8 mouse cellular contexts compared by ENCODE assay signal in the genomic region with DNA sequence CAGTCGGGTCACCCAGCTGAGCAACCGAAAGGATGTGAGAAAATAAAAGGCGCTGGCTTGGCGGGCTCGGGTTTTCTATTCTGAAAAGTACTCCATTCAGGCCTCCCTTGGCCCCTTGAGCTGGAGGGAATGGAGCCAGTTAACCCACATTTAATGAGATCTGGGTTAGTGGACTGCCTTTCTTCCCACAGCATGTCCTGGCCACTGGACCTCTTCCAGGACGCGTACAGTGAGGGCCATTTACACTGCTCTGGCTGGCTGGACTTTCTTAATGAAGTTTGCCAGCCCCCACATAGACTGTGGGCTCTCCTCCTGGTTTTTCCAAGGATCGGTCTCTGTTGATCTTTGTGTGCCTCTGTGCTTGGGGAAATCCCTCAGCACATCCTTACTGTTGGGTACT. TPM values are rescaled to one million over a fixed set of nuclear protein-coding genes. Genes with fewer than 3 reads are reported as not detected.
DNase-seq lines count a peak whose midpoint lies in the region; ATAC-seq and TF ChIP-seq lines count a peak whose summit lies in the region.

No protein-coding gene starts in this region.

- H3K4me3 ChIP-seq in heart, embryonic 12.5 days = no peak overlapping the region
- no peak overlapping the region for H3K4me3 ChIP-seq in heart, adult 2 months
- no peak overlapping the region for H3K4me3 ChIP-seq in hindbrain, embryonic 16.5 days (ENCODE audit: low read length)
- no peak overlapping the region for H3K4me3 ChIP-seq in limb, embryonic 13.5 days

- no peak overlapping the region for H3K9ac ChIP-seq in heart, embryonic 12.5 days
- H3K9ac ChIP-seq in heart, adult 2 months (ENCODE audit: low read depth, low read length) = no peak overlapping the region
- H3K9ac ChIP-seq in hindbrain, embryonic 16.5 days (ENCODE audit: low read depth, low read length) = no peak overlapping the region
- no peak overlapping the region for H3K9ac ChIP-seq in limb, embryonic 13.5 days

- DNase-seq in heart, adult 2 months = no peak
- DNase-seq in cerebellum, postnatal 4 days (ENCODE audit: low spot score in 2 of 2) = peak; percentile 37 to 54
- no peak for DNase-seq in adrenal gland, postnatal 25 days

- no peak for TF ChIP-seq CTCF in heart, adult 2 months (IDR thresholded peaks at IDR 0.05)

- peak overlapping the region; percentile 33; the same call in 1 of the 2 replicates for H3K27ac ChIP-seq in heart, embryonic 12.5 days (ENCODE audit: poor library complexity, severe bottlenecking)
- no peak overlapping the region for H3K27ac ChIP-seq in heart, adult 2 months
- peak overlapping the region; percentile 78 for H3K27ac ChIP-seq in hindbrain, embryonic 16.5 days (ENCODE audit: low read depth, low read length)
- peak overlapping the region; percentile 67; the same call in 1 of the 2 replicates for H3K27ac ChIP-seq in limb, embryonic 13.5 days

- no peaks in the 10 kb centered on the region for H3K9me3 ChIP-seq in heart, embryonic 12.5 days (replicated peaks)
- no peaks in the 10 kb centered on the region for H3K9me3 ChIP-seq in hindbrain, embryonic 16.5 days (ENCODE audit: control insufficient read depth, low read length)
- H3K9me3 ChIP-seq in limb, embryonic 13.5 days = no peaks in the 10 kb centered on the region

- no peak overlapping the region for H3K4me2 ChIP-seq in heart, embryonic 12.5 days
- H3K4me2 ChIP-seq in hindbrain, embryonic 16.5 days (ENCODE audit: low read length) = no peak overlapping the region
- no peak overlapping the region for H3K4me2 ChIP-seq in limb, embryonic 13.5 days (replicated peaks)

- WGBS in heart, embryonic 12.5 days = 66% methylated on average over 8 of the region's 8 CpGs
- WGBS in heart, adult 2 months = 52% methylated on average over 8 of the region's 8 CpGs
- 42% methylated on average over 8 of the region's 8 CpGs for WGBS in hindbrain, embryonic 16.5 days
- 56% methylated on average over 8 of the region's 8 CpGs for WGBS in limb, embryonic 13.5 days

- ATAC-seq in heart, embryonic 12.5 days (ENCODE audit: insufficient number of reproducible peaks, low FRiP score) = 0 out of 2 replicates have a peak, but pooled peaks have one; percentile 12
- ATAC-seq in hindbrain, embryonic 16.5 days = peak; percentile 95
- ATAC-seq in limb, embryonic 13.5 days (ENCODE audit: low FRiP score, low read depth) = peak; percentile 77
- no peak for ATAC-seq in erythroblast, adult 5-6 weeks (replicated peaks; ENCODE audit: low FRiP score, poor library complexity, severe bottlenecking)
- ATAC-seq in megakaryocyte progenitor cell, adult 5-6 weeks (replicated peaks; ENCODE audit: poor library complexity) = no peak

- TF ChIP-seq EP300 in heart, adult 2 months (IDR thresholded peaks at IDR 0.05; ENCODE audit: insufficient read depth, low read depth, low read length) = no peak

- intact Hi-C loops in heart, adult 2 months (cut with DNase I) = no loop called here

- peaks cover 3% of the 10 kb centered on the region; the same call in 1 of the 2 replicates for H3K27me3 ChIP-seq in heart, embryonic 12.5 days (replicated peaks)
- no peaks in the 10 kb centered on the region for H3K27me3 ChIP-seq in heart, adult 2 months (ENCODE audit: control insufficient read depth, insufficient read depth, low read length)
- no peaks in the 10 kb centered on the region for H3K27me3 ChIP-seq in hindbrain, embryonic 16.5 days (replicated peaks; ENCODE audit: control insufficient read depth, insufficient read depth, low read length)
- H3K27me3 ChIP-seq in limb, embryonic 13.5 days = no peaks in the 10 kb centered on the region

- TF ChIP-seq POLR2A in heart, adult 2 months (IDR thresholded peaks at IDR 0.05; ENCODE audit: insufficient read depth, low read depth, low read length) = no peak

- no peaks in the 10 kb centered on the region for H3K36me3 ChIP-seq in heart, embryonic 12.5 days
- H3K36me3 ChIP-seq in heart, adult 2 months (ENCODE audit: control insufficient read depth, insufficient read depth, low read length) = no peaks in the 10 kb centered on the region
- H3K36me3 ChIP-seq in hindbrain, embryonic 16.5 days (ENCODE audit: control insufficient read depth, insufficient read depth, low read length) = no peaks in the 10 kb centered on the region
- H3K36me3 ChIP-seq in limb, embryonic 13.5 days = no peaks in the 10 kb centered on the region

- peaks cover 43% of the 10 kb centered on the region for H3K4me1 ChIP-seq in heart, embryonic 12.5 days (replicated peaks)
- H3K4me1 ChIP-seq in heart, adult 2 months (ENCODE audit: control insufficient read depth, insufficient read depth, low read length) = peaks cover 10% of the 10 kb centered on the region
- no peaks in the 10 kb centered on the region; the same call in 1 of the 2 replicates for H3K4me1 ChIP-seq in hindbrain, embryonic 16.5 days (ENCODE audit: control insufficient read depth, insufficient read depth, low read depth, low read length)
- H3K4me1 ChIP-seq in limb, embryonic 13.5 days = peaks cover 22% of the 10 kb centered on the region

- no peaks in the 10 kb centered on the region for H3K79me2 ChIP-seq in heart, adult 2 months (replicated peaks; ENCODE audit: control insufficient read depth, insufficient read depth, low read length)

RNA-seq across cellular contexts. Expression of gene Arhgef3, which starts 52.1 kb away (rescaled TPM):
- polyA plus RNA-seq in heart, embryonic 12.5 days (2016; fragmentation: Nextera tagmentation; extraction: Ambion mirVana) = 17.6 and 18.9 TPM in 2 replicates
- 10 to 100 TPM; 23.0 to 27.8 TPM for total RNA-seq in heart, adult 2 months (2021)
- 11.1 and 21.3 TPM in 2 replicates for polyA plus RNA-seq in heart, adult 2 months (2012; rRNA removed)
- 16.0 and 18.4 TPM in 2 replicates for polyA plus RNA-seq in hindbrain, embryonic 16.5 days (2015; fragmentation: Nextera tagmentation; extraction: Ambion mirVana)
- 22.3 and 24.1 TPM in 2 replicates for polyA plus RNA-seq in limb, embryonic 13.5 days (2015; fragmentation: Nextera tagmentation; extraction: Ambion mirVana)
- total RNA-seq in adrenal gland, postnatal 25 days (2021) = 37.1 and 47.8 TPM in 2 replicates
- 4.8 and 7.7 TPM in 2 replicates for total RNA-seq in erythroblast, adult 5-6 weeks (2015; ENCODE audit: low replicate concordance)
- 6.3 and 8.3 TPM in 2 replicates for total RNA-seq in erythroblast, adult 5-6 weeks (2017; ENCODE audit: low replicate concordance)
- total RNA-seq in megakaryocyte progenitor cell, adult 5-6 weeks (2015) = 11.0 and 13.8 TPM in 2 replicates
- 15.5 and 18.0 TPM in 2 replicates for total RNA-seq in megakaryocyte progenitor cell, adult 5-6 weeks (2017)

Comparison
In these comparisons a context has a peak if more than half of its experiments do, and no peak if none do; other contexts are left out.
1. ATAC-seq: peak in heart, embryonic 12.5 days (single experiment), hindbrain, embryonic 16.5 days (single experiment) and limb, embryonic 13.5 days (single experiment); none in erythroblast, adult 5-6 weeks (single experiment) and megakaryocyte progenitor cell, adult 5-6 weeks (single experiment).
2. DNase-seq: peak in cerebellum, postnatal 4 days (2 of 2); none in heart, adult 2 months (0 of 2) and adrenal gland, postnatal 25 days (single experiment).